Mouse (Mus musculus) megakaryocyte, embryonic 14.5 days (primary cell): ENCODE data around the gene AY074887.

Experiments
- FLI1 ChIP-seq: IDR thresholded peaks from 2 replicates; pipeline ENCODE4 v1.6.1; 2012; ENCODE audit warnings: low read length, inconsistent platforms, mixed read lengths
- GATA1 ChIP-seq: IDR thresholded peaks from 3 replicates; pipeline ENCODE4 v1.6.1; 2012; ENCODE audit warnings: mixed read lengths, low read length, inconsistent platforms, borderline replicate concordance

DNA sequence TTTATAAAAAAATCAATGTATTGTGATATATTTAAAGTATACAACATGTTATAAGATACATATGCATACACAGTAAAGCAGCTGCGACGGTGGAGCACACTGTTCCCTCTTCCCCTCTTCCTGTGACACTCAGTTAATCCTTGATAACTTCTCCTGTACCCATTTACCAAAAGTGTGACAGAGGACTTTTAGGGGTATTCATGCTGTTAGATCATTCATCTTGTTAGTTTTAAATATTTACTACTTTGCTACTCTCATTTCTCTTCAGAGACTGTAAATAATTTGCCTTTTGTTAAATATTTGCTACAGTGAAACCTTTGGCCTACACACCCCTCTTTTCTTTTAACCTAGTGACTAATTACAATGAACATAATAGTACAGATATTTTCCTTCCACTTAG, 18.4 kb downstream of the AY074887 start:
- TF ChIP-seq FLI1: no peak
- no peak for TF ChIP-seq GATA1
